Mouse (Mus musculus) lung, postnatal 0 days (tissue): ENCODE measurements at regions not wholly inside any gene's neighbourhood (a gene's known extent, or its start where the extent isn't known, plus 50 kb on each side); places are given as distances from the start of the nearest gene placed in this dataset.

Source experiments
- ATAC-seq: fragments of 200-750 bp; cut with Nextera tagmentation; 2 replicates; pipeline ENCODE4 v1.8.0; 2017; ENCODE audit warnings: moderate library complexity
- DNase-seq: peaks from one replicate; pipeline ENCODE4 v3.0.0-alpha.2; 2016; ENCODE audit warnings: low spot score
- H3K27ac ChIP-seq: fragments of 300-500 bp; sonication (generic); 2 replicates; pipeline ENCODE4 v1.5.1; 2014; ENCODE audit warnings: antibody characterized with exemption, mild to moderate bottlenecking, low read length, mixed read lengths
- H3K27me3 ChIP-seq: fragments of 300-500 bp; sonication (generic); replicated peaks from 2 replicates; pipeline ENCODE4 v1.6.1; 2014; ENCODE audit warnings: low read length, mixed read lengths; ENCODE audit not compliant: insufficient read depth
- H3K36me3 ChIP-seq: fragments of 300-500 bp; sonication (generic); 2 replicates; pipeline ENCODE4 v1.6.1; 2014; ENCODE audit warnings: low read length, mixed read lengths; ENCODE audit not compliant: insufficient read depth
- H3K4me1 ChIP-seq: fragments of 300-500 bp; sonication (generic); 2 replicates; pipeline ENCODE4 v1.6.1; 2014; ENCODE audit warnings: antibody characterized with exemption, low read depth, low read length, mixed read lengths; ENCODE audit not compliant: insufficient read depth
- H3K4me2 ChIP-seq: fragments of 300-500 bp; sonication (generic); replicated peaks from 2 replicates; pipeline ENCODE4 v1.6.1; 2014; ENCODE audit warnings: low read depth, mild to moderate bottlenecking, low read length, moderate library complexity, mixed read lengths
- H3K4me3 ChIP-seq: fragments of 300-500 bp; sonication (generic); 2 replicates; pipeline ENCODE4 v1.5.1; 2014; ENCODE audit warnings: low read depth, low read length
- H3K9ac ChIP-seq: fragments of 300-500 bp; sonication (generic); replicated peaks from 2 replicates; pipeline ENCODE4 v1.6.1; 2014; ENCODE audit warnings: low read depth, mild to moderate bottlenecking
- H3K9me3 ChIP-seq: fragments of 300-500 bp; sonication (generic); 2 replicates; pipeline ENCODE4 v1.6.1; 2016; ENCODE audit warnings: low read length, mixed read lengths
- CTCF ChIP-seq: IDR thresholded peaks from 2 replicates; pipeline ENCODE4 v1.5.1; 2016; ENCODE audit warnings: antibody characterized with exemption, mild to moderate bottlenecking
- EP300 ChIP-seq: IDR thresholded peaks from 2 replicates; pipeline ENCODE4 v1.6.1; 2016; ENCODE audit warnings: antibody characterized with exemption, mild to moderate bottlenecking, control low read depth
- WGBS: fragments of 180-500 bp; shearing (Covaris S2); extraction: QIAGEN DNeasy Blood & Tissue Kit; methylation state at CpG from one replicate; pipeline ENCODE4 v1.1.7; 2014; 5-methylcytosine and 5-hydroxymethylcytosine counted together

DNA sequence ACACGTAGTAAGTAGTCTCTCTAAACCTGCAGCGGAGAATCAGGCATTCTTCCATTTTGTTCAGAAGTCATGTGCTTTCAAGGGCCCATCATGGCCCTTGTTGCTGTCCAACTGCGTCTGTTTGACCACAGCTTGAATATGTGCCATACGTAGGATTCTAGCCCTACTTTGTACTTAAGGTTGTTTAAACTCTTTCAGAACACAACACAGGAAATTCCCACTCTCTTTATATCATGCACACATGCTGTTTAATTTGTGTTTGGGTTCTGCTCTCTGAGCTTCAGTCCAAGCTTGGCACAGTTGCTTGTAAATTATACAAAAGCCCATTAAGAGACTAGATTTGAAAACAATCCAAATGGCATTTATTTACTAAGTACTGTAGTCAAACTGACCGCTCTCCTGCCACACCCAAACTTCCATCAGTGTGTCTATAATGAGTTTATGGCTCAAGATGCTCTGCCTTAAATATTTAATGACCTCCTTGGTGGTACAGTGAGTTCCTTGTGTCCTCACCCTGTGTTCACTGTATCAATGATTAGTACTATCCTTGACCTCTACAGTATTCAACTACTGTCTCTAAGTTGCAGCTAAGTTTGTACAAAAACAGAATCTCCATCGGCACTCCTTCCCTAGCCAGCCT, 76.4 kb upstream of the 4933415F23Rik start:
- ATAC-seq (peak; percentile 63), DNase-seq (peak; percentile 57)
- H3K4me2 ChIP-seq = no peak overlapping the region
- 43% methylated on average over 6 of the region's 6 CpGs for WGBS
- TF ChIP-seq EP300 (peak; percentile 68), CTCF (no peak)
- no peak overlapping the region for H3K4me3 ChIP-seq
- H3K9me3 ChIP-seq = no peaks in the 10 kb centered on the region
- no peaks in the 10 kb centered on the region for H3K4me1 ChIP-seq
- H3K36me3 ChIP-seq = no peaks in the 10 kb centered on the region
- no peaks in the 10 kb centered on the region for H3K27me3 ChIP-seq
- H3K27ac ChIP-seq = no peak overlapping the region
- no peak overlapping the region for H3K9ac ChIP-seq

DNA sequence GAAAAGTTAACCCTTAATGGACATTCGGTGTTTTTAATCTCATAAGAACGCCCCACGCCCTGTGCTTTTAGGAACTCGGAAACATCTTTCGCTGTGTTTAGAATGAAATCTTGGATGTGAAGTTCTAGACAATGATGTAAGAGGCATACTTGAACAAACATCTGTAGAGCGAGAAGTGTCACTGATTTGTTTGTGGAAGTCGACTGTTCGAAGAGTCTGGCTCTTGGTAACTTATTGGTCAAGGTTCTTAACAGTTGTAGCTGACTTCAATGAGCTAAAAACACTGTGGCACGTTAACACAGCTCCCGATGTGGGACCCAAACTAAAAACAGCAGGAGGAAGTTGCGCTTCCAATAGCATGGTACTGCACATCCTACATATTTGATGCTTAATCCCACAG, 72.0 kb upstream of the 4933415F23Rik start:
- Histone ChIP-seq H3K27ac (peak overlapping the region; percentile 63; the same call in 1 of the 2 replicates), H3K27me3 (no peaks in the 10 kb centered on the region), H3K4me3 (no peak overlapping the region), H3K4me2 (peak overlapping the region; percentile 11; the same call in 1 of the 2 replicates), H3K9me3 (no peaks in the 10 kb centered on the region), H3K9ac (no peak overlapping the region), H3K4me1 (no peaks in the 10 kb centered on the region), H3K36me3 (no peaks in the 10 kb centered on the region)
- DNase-seq (peak; percentile 63), ATAC-seq (peak; percentile 69)
- 54% methylated on average over 11 of the region's 11 CpGs for WGBS
- no peak for TF ChIP-seq CTCF
- no peak for TF ChIP-seq EP300

DNA sequence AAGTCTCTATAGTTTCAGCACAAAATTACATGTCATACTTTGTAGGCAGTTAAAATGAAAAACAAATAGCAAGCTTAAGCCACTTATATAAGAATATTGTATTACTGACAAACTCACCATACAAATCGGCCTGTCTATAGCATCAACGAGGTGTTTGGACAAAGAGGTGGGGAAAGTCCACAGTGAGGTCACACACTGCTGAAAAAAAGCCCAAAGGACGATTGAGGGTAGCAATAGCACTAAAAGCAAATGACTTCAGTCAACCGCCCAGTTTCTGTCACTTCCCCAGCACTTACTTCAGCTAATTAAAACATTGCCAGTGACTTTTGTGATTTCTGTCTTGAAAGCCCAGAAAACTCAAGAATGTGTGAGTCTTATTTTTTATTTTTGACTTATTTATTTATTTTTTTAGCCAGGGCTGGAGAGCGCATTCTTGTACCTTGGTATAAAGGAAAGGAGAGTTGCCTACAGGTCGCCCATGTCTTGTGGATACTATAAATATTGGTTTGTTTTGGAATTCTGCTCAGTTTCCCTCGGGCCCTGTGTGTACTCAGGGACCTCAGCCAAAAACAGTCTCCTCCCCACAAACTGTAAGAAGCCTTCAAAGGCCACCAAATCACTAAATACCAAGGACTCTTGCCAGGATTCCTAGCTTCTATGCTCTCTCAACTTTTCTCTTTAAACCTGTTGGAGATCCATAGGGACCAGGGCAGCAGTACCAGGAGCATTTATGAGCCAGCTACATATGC, 71.2 kb upstream of the 4933415F23Rik start:
- ATAC-seq (peak; percentile 65), DNase-seq (peak; percentile 63)
- H3K27ac ChIP-seq = peak overlapping the region; percentile 63

DNA sequence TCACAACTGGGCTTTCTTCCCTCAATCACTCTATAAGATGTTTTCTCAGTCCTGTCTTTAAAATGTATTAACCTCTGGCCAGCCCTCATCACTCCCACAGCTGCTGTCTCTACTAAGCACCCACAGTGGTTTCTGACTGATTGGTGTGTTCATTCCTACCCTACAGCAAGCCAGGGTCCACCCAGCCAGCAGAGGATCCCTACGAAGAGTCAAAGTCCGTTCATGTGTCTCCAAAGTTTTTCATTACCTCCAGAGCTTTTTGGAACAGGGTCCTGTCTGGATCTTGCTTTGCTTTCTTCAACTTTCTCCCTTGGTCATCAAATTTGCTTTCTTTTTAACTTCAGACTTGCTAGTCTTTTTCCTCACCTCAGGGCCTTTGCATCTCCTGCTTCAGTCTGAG, 69.3 kb upstream of the 4933415F23Rik start:
- H3K27me3 ChIP-seq = no peaks in the 10 kb centered on the region

More for the DNA sequence above, 71.2 kb upstream of the 4933415F23Rik start:
- H3K4me2 ChIP-seq = peak overlapping the region; percentile 11; the same call in 1 of the 2 replicates
- TF ChIP-seq EP300 = no peak
- TF ChIP-seq CTCF = no peak
- no peak overlapping the region for H3K9ac ChIP-seq
- no peaks in the 10 kb centered on the region for H3K36me3 ChIP-seq
- WGBS = 30% methylated on average over 7 of the region's 7 CpGs
- no peaks in the 10 kb centered on the region for H3K4me1 ChIP-seq
- no peak overlapping the region for H3K4me3 ChIP-seq
- H3K27me3 ChIP-seq = no peaks in the 10 kb centered on the region
- no peaks in the 10 kb centered on the region for H3K9me3 ChIP-seq

GRCm38 (mm10) chr1:23170711-23171110, 68.7 kb upstream of the 4933415F23Rik start:
- no peaks in the 10 kb centered on the region for H3K4me1 ChIP-seq
- no peak overlapping the region for H3K27ac ChIP-seq
- no peak overlapping the region for H3K9ac ChIP-seq
- ATAC-seq (no peak), DNase-seq (no peak)
- no peak overlapping the region for H3K4me2 ChIP-seq
- no peaks in the 10 kb centered on the region for H3K9me3 ChIP-seq
- TF ChIP-seq EP300 = no peak
- TF ChIP-seq CTCF = no peak
- WGBS = 44% methylated on average over 2 of the region's 2 CpGs
- no peaks in the 10 kb centered on the region for H3K27me3 ChIP-seq
- no peaks in the 10 kb centered on the region for H3K36me3 ChIP-seq
- H3K4me3 ChIP-seq = no peak overlapping the region

More for the DNA sequence above, 69.3 kb upstream of the 4933415F23Rik start:
- Histone ChIP-seq H3K9me3 (no peaks in the 10 kb centered on the region), H3K4me3 (no peak overlapping the region), H3K4me2 (no peak overlapping the region), H3K4me1 (no peaks in the 10 kb centered on the region), H3K36me3 (no peaks in the 10 kb centered on the region), H3K27ac (no peak overlapping the region), H3K9ac (no peak overlapping the region)
- DNase-seq (no peak), ATAC-seq (no peak)
- 96% methylated on average over 2 of the region's 2 CpGs for WGBS
- TF ChIP-seq CTCF (no peak), EP300 (no peak)

- Histone ChIP-seq H3K4me2 (no peak overlapping the region), H3K9me3 (no peaks in the 10 kb centered on the region), H3K9ac (no peak overlapping the region), H3K4me3 (no peak overlapping the region), H3K36me3 (no peaks in the 10 kb centered on the region), H3K4me1 (no peaks in the 10 kb centered on the region), H3K27ac (no peak overlapping the region), H3K27me3 (no peaks in the 10 kb centered on the region)
- no peak for DNase-seq
- WGBS = 95% methylated on average over 4 of the region's 4 CpGs
- no peak for TF ChIP-seq EP300
- TF ChIP-seq CTCF = peak; percentile 58
- ATAC-seq = no peak
Measured at GRCm38 (mm10) chr1:23168504-23168903, 66.5 kb upstream of the 4933415F23Rik start.
